Mouse (Mus musculus): Measurements from ENCODE around the gene Uqcr11.
A peak's percentile ranks its signal among the peaks of the same experiment; 100 is the strongest.

The Uqcr11 gene

DNA sequence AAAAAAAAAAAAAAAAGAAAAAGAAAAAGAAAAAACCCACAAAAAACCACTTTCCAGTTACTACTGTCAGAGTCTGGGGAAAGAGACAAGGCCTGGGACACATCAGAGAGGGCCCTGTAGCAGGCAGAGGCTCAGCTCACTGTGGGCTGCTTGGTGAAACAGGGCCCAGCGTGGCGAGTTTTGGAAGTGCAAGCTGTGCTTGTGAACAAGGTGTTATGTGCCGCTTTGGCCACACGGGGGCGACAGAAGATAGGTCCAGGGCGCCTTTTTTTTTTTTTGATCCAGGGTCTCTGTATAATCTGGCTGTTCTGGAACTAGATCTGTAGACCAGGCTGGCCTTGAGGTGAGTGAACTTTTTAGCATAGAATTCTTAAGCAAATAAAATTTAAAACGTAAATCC, 30.5 kb downstream of the Uqcr11 start:
- DNase-seq (ENCODE audit: low spot score), result peak; percentile 93

DNA sequence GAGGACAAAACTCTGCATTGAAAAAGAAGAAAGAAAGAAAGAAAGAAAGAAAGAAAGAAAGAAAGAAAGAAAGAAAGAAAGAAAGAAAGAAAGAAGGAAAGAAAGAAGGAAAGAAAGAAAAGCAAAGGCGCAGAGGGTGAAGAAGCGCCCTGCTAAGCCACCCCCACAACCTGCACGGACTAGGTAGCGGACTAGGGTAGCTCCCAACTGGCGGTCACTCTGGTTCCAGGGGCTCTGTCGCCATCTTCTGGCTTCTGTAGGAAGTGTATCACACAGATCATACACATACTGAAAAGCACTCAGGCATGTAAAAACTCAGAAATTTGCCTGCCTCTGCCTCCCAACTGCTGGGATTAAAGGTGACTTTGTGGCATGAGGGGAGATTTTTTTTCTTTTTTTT, 32.6 kb downstream of the Uqcr11 start:
- DNase-seq (ENCODE audit: low spot score), result peak; percentile 52

DNA sequence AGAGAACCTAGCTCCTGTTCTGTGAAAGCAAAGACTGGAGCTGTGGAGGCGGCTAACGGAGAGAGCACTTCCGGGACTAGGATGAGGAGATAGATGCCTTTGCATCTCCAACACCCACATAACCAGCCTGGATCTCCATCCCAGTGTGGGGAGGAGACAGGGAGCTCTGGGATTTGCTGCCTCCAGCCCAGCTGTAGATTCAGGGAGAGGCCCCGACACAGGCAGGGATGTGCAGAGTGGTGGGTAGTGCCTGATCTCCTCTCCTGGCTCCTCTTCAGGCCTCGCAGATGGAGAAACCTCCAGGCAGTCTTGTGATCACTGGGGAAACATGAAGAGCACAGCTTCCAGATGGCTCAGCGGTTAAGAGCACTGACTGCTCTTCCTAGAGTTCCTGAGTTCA, 33.9 kb downstream of the Uqcr11 start:
- DNase-seq (ENCODE audit: low spot score), result no peak

DNA sequence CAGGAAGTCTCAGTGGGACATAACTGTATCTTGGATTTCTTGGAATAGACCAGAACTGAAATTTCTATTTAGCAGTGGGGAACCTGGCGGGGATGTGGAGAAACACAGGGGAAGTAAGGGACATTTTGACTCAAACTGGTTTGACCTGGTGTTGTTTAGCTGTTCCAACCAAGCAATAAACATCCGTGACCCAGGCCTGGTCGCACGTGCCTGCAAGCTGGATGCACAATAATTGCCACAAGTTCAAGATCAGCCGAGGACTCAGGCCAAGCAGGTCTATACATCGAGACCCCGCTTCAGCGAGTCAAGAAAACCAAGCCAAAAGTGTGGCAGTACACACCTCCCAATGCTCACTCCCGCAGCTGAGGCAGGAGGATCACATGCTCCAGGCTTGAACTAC, 34.6 kb downstream of the Uqcr11 start:
- no peak for DNase-seq (ENCODE audit: low spot score)

DNA sequence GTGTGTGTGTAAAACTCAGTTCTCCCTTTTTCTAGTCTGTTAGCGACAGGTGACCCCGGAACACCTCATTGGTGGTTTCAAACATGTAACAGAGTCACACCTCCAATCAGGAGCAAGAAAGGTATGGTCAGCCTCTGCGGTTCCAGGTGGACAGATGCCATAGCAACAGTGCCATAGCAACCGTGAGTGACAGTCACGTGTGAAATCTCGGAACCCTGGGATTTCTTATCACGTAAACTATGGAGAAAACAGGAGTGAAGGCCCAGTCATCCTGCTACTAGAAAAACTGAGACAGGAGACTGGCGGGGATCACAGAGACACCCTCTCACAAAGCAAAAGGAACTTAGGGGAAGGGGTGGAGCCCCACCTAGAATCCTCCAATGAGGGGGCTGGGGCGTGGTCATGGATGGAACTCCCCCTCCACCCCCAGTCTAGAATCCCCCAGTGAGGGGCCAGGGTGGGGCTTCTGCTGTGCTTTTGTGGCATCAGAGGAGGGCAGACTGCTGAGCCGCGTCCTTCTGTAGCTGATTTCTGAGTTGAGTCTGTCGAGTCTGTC, 35.1 kb downstream of the Uqcr11 start:
- DNase-seq (ENCODE audit: low spot score), result peak; percentile 71

DNA sequence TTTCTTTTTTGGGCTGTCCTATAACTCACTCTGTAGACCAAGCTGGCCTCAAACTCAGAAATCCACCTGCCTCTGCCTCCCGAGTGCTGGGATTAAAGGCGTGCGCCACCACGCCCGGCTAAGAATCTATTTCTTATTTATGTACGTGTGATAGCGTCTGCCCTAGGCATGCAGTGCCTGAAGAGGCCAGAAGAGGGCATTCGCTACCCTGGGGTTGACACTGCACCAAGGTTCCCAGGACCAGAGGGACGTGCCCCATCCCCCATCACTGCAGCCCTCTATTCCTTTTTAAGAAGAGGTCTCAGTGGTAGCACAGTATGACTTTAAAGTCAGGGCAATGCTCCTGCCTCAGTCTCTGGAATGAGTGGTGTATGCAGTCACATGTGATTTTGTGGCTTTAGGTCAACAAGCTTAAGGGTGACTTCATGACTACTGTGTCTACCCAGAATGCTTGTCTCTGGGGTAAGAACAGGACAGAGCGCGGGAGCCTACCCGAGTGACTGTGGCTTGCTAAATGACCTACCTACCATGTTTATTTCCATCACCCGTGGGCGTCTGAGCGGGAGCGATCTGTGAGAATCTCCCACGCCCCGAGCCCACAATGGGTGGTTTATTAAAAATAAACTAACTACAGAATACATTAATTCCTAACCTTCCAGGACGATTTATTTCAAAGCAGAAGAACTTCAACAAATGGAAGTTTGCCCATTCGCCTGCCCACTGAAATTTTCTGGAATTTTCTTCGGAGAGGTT, 36.5 kb downstream of the Uqcr11 start:
- no peak for DNase-seq (ENCODE audit: low spot score)

DNA sequence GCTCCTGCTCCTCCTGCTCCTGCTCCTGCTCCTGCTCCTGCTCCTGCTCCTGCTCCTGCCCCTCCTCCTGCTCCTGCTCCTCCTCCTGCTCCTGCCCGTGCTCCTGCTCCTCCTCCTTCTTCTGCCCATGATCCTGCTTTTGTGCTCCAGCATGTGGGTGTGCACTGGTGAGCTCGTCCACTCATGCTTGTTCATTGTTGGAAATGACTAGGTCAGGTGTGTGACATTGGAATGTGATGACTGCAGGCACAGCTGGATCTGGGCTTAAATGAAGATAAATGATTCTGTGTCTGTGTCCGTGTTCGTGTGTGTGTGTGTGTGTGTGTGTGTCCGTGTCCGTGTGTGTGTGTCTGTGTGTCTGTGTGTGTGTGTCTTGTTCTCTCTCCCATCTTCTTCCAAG, 38.2 kb downstream of the Uqcr11 start:
- no peak for DNase-seq (ENCODE audit: low spot score)

DNA sequence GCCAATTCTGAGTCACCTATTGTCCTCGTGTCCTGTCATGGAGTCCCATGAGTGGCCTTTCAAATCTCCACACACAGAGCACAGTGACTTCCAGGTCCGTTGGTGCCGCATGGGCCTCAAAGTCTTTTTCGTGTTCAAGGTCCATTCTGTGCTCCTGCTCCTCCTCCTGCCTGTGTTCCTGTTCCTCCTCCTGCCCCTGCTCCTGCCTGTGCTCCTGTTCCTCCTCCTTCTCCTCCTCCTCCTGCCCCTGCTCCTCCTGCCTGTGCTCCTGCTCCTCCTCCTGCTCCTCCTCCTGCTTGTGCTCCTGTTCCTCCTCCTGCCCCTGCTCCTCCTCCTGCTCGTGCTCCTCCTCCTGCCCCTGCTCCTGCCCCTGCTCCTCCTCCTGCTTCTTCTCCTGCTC, 38.7 kb downstream of the Uqcr11 start:
- no peak for DNase-seq (ENCODE audit: low spot score)

DNA sequence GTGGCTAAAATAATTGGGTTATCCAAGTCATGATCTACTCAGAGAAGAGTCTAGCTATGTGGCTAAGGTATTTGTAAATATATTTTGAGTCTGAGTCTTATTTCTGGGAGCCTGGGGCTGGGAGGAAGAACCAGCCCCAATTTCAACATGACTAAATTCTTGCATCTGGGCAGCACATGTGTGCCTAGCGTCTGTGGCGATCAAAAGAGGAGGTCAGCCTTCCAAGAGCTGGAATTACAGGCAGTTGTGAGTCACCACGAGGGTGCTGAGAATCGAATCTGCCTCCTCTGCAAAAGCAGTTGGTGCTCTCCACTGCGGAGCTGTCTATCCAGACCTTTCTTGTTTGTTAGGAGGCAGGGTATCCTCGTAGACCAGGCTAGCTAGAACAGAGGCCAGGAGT, 40.9 kb downstream of the Uqcr11 start:
- no peak for DNase-seq (ENCODE audit: low spot score)

DNA sequence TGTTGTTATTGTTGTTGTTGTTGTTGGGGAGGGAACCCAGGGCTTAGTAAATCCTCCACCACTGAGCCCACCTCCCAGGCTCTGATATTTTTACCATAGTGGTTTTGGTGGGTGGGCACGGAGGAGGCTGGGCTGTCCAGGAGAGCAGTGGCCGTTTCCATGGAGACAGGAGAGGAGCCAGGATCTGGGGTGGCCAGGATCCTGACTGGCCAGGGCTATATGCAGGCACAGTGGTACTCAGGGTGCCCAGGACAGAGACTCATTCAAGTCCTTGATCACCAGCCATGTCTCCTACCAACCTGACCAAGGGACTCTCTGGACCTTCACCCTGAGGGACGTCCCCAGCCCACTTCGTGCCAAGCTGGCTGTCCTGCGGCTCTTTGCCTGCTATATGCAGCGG, 42.9 kb downstream of the Uqcr11 start:
- DNase-seq (ENCODE audit: low spot score), result no peak

DNA sequence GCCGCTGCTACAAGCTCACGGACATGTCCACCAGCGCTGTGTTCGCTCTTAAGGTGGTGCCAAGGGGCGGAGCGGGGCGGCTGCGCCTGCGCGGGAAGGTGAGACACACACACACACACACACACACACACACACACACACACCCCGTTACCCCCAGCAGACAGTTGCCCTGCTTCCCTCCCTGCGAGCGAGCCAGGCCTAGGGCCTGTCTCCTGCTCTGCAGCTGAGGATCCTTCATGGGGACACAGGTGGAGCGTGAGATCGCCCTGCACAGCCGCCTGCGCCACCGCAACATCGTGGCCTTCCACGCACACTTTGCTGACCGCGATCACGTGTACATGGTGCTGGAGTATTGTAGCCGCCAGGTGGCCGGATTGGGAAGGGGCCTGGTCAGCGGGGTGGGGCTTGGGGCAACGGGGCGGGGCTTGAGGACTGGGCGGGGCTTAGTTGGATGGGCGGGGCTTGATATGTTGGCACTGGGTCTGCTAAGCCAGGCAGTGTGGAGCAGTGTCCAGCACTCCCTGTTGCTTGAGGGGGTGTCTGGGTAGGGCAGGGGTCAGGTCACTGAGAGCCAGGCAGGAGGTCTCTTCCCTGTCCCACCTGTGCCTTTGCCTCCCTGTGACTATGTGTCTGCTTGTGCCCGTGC, 48.5 kb downstream of the Uqcr11 start:
- DNase-seq (ENCODE audit: low spot score), result no peak

DNA sequence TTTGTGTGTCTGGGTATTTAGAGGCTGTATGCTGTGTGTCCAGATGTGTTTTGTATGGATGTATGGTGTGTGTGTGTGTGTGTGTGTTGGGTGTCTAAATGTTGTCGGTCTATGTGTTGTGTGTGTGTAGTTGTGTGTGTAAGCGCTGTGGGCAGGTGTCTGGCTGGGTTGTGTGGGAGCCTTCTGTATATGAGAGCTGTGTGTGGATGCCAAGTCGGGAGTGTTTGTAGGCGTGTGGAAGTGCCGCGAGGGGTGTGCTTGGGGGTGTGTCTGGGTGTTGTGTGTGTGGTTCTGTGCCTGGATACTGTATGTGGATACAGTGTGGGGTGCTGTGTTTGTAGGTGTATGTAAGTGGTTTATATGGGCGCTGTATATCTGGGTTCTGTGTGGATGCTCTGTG, 49.3 kb downstream of the Uqcr11 start:
- no peak for DNase-seq (ENCODE audit: low spot score)

DNA sequence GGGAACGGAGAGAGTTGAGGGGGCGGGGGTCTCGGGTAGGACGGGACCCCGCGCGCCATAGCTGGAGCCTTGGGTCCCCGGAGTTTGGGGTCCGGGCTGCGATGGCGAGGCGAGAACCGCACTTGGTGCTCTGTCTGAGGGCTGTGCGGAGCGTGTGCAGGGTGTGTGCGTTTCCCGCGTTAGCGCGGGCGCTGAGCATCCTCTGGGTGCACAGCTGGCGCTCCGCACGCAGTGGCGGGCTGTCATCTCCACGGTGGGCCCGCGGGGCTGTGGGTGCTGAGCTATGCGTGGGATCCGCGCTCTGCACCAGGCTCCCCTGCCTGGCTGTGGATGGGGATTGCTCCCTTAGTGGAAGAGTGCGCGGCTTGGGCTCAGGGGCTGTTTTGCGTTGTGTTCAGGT, 49.9 kb downstream of the Uqcr11 start:
- DNase-seq (ENCODE audit: low spot score), result no peak

DNA sequence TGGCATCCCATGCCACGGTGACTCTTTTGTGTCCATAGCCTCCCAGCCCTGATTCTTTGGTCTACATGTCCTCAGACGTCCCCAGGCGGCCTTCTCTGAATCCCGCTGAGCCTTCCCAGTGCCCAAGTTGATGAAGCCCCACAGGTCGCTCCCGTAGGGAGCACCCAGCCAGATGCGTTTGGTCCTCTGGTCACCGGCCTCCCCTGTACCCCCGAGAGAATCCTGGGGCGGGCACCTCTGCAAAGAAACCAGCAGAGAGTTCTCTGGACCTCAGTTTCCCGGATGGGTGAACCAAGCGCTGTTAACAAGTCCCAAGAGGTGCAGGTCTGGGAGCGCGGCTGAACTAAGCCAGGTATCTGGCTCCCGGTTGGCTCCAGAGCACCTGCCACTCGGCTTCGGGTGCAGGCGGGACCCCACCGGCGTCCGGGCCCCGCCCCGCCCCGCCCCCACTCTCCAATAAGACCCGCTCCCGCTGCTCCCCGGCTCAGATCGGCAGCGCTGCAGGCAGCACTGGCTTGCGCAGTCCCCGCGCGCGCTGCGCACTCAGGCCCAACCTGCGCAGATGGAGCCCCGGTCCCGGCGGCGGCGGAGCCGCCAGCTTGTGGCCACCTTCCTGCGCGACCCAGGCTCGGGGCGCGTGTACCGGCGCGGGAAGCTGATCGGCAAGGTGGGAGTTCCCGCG, 50.5 kb downstream of the Uqcr11 start, which contains the start of gene Plk5:
TSS of gene Plk5 (plus strand) at position 459 of the 682 bp plus-strand sequence.
- no peak for DNase-seq (ENCODE audit: low spot score)

DNA sequence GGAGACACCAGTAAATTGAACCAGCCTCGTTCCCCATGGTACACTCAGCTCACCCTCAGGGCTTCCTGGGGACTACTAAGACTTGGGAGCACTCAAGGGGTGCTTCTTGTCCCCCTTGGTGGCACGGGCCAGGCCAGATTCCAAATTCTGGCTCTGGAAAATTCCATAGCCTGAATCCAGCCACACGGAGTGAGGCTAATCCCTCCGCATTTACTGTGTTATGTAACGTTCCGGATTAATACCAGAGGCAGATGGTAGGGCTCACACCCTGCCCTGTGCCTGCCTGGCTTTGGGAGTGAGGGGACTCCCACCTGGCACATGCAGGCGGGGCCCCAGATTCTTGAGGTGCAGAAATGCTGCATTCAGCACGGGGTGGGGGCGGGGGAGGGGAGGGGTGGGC, 51.2 kb downstream of the Uqcr11 start:
- no peak for DNase-seq (ENCODE audit: low spot score)
